Mouse (Mus musculus): ENCODE measurements around the gene Kcnj15.

Gene Kcnj15

DNA sequence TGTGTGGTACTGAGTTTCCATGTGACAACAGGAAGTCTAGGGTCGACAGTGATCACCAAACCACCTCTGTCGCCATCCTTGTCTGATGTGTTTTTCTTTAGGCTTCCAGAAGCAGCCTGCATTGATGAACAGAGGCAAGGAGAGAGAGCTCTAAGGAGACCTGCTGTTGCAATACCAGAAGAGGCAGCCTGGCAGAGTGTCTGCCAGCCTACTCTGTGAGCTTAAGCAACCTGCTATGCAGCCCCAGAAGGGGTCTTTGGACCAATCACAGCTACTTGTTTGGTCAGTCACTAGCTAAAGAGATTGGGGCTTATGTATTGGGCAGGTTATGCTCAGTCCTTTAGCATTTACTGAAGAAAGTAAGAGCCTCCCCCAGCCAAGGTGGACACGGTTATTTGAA lies 11.9 kb upstream of the Kcnj15 start:
- no peak for DNase-seq

DNA sequence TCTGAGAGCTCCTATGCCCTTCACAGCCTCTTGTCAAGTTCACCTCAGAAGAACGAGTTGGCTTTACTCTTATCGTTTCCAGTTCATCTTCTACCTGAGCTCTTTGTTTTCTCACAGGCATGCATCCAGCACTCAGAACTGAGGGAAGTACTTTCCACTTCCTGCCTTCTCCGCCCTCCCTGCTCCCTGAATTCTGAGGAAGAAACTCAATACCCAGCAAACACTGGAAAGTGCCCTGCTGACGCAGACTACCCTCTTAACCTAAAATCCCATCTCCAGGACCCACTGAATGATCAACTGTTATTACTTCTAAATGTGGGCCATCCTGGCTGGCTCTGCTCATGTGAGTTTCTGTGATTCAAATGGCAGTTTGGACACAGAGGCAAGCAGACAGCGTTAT lies 8.7 kb upstream of the Kcnj15 start:
- no peak for DNase-seq

DNA sequence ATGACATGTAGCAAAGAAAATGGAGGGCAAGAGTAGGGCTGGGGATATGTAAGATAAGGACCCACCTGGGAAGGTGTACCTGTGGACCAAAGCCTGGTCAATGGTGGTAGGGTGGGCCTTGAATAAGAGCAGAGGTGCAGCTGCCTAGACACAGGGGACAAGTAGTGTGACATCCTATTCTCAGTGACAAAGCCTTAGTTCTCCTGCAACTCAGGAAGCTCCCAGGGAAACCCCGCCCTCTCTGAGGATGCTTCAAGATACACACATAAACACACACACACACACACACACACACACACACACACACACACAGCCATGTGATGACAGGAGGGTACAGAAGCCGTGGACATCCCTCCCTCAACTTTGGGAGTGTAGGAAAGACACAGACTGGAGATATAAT lies 710 bp upstream of the Kcnj15 start:
- DNase-seq: no peak

DNA sequence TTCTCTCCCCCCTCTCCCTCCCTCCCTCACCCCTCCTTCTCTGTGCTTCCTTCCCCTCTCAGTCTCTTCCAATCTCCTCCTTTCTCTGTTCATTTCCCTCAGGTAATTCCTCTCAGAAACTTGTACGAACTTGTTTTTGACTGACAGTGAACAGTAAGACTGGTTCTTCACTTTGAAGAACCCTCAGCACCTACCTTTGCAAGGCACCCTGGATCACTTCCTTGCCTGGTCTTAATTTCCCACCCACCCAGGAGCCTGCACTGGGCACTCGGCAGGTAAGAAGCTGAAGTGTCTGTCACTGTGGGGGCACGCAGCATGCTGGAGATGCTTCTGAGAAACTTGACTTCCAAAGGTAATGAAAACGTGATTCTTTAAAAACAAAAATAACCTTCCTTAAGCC lies 742 bp downstream of the Kcnj15 start:
- no peak for DNase-seq

DNA sequence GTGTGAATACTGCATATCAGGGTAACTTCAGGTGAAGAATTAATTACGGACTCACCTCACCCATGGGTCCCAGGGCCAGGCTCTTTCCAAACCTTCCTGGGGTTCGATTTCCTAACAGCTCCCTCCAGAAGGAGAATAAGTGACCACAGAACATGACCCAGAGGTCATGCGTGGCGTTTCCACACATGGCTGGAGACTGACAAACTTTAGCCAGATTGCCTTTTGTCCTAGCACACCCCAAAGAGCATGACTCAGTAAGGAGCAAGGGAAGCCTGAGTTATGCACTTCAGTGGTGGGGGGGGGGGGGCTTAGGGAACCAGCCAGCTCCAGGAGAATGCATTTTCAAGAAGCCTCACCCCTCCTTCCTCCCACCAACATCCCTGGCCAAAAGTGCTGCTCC lies 2.1 kb downstream of the Kcnj15 start:
- no peak for DNase-seq

DNA sequence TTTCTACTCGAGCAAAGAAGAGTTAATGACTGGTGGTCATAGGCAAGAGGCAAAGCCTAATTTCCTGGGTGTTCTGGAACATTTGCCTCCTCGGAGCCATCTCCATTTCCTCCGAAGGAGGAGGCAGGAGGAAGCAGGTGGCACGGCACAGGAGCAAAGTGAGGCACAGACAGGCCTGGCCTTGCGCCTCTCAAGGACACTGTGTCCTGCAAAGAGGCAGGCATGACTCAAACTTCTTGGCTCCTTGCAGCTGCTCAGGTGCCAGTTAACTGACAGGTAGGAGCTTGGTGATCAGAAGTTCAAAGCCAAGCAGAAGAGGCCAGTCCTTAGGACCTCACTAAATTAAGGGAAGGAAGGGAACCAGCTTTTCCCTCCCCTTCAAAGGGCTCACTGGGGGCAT lies 3.3 kb downstream of the Kcnj15 start:
- DNase-seq: no peak

DNA sequence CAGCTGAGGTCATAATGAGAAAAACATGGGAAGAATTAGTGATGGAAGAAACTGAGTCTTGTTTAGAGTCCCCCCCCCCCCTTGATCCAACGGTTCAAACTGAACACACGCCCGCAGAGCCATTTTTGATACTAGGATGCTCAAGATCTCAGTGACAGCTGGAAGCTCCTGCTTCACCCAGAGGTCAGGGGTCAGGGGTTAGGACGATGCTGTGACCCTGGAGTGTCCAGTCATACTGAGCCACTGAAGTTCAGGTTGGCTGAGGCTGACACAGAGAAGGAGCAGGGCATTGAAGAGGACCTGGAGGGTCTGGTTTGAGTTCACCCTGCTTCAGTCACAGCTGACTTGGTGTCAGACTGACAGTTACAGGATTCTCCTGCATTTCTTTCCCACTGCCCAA lies 4.4 kb downstream of the Kcnj15 start:
- no peak for DNase-seq

DNA sequence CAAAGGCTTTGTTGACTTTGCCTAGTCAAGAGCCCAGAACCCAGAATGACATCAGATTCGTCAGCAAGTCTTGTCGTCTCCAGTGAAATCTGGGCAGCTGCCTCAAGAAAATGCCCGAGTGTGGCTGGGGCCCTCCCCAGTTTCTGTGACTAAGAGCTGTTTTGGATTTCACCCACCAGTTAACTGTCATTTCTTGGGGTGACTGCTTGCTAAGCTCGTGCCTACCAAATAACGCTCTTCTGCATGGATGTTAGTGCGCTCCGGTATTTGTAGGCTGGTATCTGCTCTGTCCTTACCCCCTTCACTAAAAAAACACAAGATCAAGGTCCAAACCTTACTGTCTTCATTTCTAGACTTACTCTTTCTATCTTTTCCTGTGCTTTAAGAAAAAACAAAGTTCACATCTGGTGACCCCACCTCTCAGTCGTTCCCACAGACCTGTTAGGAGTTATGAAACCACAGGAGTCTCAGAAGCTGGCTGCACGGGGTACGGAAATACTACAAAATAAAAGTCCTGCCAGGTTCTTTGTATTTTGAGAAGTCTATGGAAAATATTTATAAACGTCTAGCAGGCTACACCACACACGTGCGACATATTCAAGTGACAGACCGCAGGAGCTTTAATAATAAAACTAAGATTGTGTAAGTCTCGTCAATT lies 5.5 kb downstream of the Kcnj15 start:
- peak; percentile 42 for DNase-seq

DNA sequence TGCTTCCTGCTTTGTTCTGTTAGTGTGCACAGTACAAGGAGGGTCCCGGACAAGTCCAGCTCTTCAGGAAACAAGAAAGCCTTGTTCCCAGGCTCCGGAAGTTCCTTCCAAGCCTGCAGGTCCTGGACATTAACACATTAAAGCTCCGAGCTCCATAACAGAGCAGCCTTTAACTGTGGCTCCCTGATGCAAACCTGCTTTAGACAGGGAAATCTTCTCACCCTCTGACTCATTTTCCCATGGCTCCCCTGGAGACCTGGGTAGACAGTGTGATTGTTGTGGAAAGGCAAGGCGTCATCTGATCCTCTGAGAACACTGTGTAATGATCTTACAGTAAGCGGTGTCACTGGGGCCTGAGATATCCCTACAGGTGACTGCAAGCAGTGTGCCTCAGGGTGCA lies 7.0 kb downstream of the Kcnj15 start:
- DNase-seq: no peak

DNA sequence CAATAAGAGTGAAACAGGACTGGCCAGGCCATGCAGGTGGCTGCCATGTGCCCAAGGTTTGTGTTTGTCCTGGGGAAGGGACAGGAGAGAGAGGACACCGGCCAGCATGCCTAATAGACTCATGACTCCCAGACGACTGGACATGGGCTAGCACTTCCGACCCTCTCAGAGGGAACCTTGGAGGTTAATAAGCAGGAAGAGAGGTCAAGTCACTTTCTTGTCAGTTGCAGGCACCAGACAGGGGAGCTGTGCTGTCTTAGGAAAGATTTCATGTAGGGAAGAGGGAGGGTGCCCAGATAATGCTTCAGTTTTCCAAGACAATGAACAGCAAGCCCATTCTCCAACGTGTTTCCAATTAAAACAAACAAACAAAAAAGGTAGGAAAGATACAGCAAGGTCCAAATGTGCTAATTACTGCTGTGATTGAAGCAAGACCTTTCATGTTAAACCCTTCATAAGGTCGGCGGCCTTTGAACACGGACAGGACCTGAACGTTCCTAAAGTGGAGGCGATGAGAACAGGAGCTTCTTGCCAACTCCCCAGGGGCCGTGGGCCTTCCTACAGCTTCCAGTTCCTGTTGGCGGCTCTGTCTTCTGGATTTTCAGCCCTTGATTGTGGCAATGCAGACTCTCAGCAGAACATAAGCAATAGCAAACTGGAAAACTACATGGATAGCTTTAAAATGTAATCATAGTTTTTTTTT lies 10.3 kb downstream of the Kcnj15 start:
- no peak for DNase-seq

DNA sequence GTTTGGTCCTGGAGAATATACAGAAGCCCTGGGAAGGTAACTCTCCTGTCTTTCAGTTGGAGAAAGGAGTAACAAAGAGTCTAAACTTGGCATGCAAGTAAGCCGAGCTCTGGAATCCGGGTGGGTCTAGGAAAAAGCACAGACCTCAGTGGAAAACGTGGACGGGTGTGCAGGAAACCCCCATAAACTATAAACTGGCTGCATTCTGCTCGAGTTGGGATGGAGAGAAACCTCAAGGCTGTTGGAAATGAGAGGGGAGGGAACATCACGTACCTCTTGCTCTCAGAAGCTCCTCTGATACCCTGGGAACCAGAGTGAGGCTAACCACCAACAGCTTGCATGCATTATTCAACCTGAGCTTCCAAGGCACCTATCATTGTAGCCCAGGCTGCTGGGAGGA lies 12.3 kb downstream of the Kcnj15 start:
- DNase-seq: no peak

DNA sequence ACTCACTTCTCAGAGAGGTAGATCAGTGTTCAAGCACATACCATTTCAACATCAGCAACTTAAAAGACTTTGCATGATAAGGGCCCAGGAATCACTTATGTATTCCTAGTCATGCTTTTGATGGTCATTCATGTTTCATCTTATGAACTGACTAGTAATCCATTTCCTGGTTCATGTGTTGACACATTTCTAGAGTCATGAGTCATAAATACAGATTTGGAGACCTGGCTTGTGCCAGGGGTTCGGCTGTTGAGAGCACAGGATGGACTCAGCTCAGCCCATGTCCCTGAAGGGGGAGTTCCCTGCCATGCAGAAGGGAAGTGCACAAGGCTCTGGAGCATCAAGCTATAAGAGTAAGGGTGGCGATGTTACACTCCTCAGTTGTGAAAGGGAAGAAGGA lies 15.7 kb downstream of the Kcnj15 start:
- no peak for DNase-seq

DNA sequence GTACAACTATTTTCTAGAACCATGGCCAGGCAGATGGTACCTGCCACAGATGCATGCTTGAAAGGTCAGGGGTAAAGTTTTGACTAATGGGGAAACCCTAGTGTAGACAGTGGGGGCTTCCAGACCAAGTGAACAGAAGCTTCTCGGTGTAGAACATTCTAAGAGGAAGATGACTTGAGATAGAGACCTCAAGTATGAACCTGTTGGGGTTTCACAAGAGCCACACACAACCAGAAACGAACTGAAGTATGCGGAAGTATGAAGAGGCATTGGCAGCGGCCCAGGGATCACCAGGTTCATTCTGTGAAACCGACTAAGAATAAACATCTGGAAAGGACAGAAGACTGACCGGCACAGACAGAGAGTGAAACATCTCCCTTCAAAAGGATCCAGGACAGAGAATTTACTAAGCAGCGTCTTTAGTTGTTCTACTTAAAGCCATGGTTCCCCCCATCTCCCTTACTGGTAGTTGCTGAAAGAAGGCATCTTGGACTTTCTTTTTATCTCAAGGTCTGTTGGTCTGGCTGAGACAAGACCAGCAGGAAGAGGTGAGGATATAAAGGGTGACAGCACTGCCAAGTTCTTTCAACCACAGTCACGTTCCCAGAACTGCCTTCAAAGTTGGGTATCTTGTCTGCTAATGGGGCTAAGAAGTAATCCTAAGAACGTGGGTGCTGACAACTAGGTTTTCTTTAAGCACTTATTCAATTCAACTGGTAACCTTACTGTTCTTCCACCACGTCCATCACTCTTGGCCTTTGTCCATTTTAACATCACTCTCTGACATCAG lies 18.6 kb downstream of the Kcnj15 start:
- no peak for DNase-seq

DNA sequence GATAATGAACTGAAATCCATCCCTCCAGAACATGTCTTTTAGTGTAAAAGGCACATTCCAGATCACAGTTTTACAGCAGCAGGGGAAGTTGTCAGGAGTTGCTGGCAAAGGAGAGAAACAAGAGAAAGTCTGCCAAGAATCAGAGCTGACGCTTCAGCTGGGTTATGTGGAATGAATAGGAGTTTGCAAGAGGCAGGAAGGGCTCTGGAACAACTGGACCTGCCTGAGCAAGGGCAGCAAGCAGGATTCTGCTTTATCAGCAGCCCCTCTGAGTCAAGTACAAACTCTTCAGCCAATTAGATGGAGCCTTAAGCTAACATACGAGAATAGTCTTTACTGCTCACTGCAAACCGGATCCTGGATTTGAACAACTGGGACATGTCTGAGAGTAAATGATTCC lies 21.7 kb downstream of the Kcnj15 start:
- DNase-seq: no peak

DNA sequence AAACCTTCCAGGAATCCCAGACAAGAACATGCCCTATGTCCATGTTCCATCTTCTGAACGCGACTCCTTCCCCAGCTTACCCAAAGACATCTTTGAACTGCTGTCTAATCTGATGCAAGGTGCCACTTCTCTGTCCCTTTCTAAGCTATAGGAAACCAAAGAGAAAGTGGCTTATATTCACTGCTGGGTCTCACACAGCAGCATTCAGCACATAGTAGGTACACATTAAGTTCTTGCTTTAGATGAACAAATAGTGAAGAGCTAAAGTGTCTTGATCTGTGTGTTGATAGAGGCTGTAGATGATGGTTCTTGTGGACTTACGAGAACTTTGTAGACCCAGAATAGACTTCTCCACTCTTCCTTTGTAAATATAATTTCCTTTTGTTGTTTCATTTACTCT lies 23.0 kb downstream of the Kcnj15 start:
- DNase-seq: no peak

DNA sequence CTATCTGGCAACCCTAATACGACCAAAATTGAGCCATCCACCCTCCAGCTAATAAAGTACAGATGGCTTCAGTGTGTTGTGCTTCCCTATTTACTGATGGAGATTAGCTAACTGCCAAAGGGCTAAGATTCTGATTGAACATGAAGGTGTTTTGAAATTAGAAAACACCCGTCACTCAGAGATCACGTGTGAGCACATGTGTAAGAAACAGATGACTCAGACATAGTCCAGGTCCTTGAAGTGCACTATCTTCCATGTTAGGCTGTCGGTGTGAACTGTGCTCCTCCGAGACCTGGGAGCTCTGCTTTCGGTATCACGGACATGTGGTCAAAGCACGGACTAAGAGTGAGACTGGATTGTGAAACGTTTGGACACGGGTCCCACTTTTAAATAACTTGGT lies 26.0 kb downstream of the Kcnj15 start:
- DNase-seq: no peak

DNA sequence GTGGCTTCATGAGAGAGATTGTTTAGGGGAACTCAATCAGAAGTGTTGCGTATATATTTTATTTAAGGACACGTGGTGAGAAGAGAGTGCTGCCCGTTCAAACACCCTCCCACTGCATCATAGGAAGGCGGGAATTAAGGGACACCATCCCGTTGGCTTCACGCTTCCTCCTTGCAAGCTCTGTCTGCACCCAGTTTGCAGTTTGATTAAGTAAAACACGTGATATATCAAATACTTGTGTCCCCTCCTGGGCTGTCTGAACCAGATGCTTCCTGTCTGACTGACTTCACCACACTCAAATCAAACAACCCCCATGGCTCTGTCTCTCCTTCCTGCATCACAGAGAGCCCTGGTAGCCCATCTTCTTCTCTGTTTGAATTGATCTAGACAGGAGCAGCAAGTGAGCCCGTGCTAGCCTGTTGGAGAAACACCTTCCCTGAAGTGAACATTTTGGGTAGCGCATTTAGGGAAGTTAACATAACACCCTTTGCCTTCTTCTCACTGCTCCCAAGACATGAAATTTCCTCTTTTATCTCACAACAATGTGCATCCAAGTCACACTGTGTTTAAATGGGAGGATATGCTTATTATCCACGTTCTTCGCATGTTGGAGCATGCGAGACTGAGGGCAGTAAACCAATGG lies 26.8 kb downstream of the Kcnj15 start:
- no peak for DNase-seq

DNA sequence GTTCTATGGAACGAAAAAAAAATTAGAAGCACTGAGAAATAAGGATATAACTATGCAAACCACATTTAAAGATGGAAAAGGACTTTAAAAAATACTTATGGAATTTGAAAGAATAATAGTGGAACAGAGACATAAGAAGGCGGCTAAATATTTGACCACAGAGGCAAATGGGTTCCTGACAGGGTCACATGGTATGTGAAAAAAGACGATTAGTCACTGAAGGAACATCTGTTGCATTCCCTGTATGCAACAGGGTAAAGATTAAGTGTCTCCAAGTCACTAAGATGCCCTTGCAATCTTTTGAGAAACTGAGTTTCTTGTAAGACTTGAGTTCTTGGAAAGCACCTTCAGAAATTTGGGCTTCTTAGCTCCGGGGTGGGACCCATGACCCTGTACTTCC lies 27.7 kb downstream of the Kcnj15 start:
- DNase-seq: no peak

DNA sequence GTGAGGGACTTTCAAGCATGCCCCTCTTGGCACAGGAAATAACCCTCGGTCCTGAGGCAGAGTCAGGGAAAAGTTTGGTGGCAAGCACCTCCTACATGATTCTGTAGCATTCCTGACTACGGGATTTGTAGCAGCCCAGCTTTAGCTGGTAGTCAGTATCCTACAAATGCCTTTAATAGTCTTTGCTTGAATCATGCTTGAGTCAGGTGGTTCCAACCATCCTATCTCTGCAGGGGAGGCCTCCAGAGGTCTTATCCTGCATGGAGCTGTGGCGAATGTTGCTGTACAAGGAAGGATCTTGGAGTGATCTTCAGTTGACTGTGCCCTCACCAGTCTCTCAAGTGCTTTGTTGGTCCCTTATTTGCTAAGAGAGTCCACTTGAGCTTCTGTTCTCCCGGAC lies 28.4 kb downstream of the Kcnj15 start:
- DNase-seq: no peak

DNA sequence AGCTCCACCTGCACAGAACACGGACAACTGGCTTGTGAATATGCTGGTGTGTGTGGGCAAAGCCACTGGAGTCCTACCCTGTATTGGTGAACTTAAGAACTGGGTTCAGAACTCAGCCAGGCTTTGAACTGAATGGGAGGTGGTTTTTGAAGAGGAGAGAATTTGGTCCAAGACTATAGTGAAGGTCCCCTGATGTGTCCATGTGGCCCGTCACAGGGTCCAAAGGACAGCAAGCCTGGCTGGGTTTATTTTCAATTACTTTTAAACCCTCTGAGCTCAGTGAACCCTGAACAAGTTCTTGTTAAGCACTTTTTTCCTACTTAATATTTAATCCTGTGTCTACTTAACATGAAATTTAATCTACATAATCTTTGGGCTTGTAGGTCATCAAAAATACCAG lies 30.3 kb downstream of the Kcnj15 start:
- DNase-seq: no peak

DNA sequence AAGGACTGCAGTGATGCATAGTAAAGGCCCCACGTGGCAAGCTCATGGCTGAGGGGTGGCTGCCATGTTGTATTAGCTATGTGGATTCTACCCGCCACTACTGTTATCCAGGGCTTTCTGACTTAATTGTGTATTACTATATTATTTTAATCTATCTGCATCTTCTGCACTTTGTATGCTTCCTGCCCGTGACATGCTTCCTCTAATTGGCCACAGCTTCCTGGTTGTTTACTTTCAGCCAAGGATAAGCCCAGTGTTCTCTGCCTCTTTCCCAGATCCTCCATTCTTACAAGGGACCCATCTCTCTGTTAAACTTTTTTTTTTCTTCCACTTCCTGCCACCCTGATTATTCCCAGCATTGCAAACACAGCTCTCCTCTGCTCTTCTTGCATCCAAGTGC lies 32.0 kb downstream of the Kcnj15 start:
- no peak for DNase-seq

DNA sequence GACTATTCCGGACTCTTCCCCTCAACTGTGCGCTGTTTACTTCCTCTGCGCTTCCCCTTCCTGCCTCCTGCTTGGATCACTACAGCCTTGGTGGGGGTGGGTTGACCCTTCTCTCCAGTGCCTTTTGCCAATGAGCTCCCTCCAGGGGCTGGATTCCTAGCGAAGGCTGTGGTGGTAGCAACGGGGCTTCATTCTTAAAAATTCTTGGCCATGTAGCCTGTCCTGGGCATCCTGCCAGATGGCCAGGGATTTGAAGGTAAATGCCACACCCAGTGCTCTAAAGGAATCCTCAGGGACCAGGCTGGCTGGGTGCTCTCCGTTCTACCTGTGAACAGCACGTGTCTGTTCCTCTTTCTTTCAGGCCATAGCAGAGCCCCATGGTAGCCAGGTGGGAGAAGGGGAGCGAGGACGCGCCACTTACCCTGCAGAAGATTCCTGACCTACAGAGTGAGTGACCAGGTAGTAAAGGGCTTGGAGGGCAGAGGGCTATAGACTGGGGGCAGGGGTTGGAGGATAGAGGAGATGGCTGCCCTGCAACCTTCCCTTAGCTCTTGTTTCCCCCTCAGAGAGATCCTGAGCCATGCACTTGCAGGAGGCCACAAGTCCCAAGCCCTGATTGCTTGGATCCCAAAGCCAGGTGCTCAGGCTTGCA lies 34.2 kb downstream of the Kcnj15 start:
- DNase-seq: no peak

DNA sequence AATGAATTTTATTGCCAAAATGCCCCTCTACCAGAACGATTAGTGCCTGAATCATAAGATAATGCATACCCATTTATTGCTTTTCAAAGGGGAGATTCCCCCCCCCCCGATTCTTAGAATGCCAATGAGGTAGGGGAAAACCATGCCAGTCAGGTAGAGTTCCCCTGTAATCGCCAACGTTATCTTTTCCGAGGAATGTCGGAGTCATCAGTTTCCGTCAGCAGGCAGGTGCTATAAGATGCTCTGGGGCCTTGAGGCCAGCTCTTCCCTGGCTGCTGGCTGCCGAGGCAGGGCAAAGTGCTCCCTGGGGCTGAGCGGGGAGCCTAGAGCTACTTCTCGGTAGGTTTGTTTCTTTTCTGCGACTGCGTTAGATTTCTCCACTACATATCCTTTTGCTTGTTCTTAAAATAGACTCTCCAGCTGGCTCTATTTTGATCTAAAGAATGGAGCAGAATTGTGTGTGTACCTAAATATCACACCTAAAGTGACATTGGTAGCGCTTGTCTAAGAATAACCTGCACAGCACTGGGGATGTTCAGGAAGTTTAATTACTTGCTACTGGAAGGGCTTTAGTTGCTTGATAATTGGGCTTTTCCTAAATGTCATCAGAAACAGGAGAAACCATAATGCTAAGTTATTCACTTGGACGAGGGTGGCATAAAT lies 35.6 kb downstream of the Kcnj15 start:
- DNase-seq: no peak
